Mouse (Mus musculus) small intestine, adult 2 months (tissue): ENCODE measurements around the gene Pik3c2b. TPM values are rescaled to one million over a fixed set of nuclear protein-coding genes. Genes with fewer than 3 reads are reported as not detected.

Experiments
- H3K27ac ChIP-seq: fragments of 200-500 bp; 2 replicates; pipeline ENCODE4 v1.5.1; 2012; ENCODE audit warnings: low read depth, low read length, control low read depth, inconsistent platforms; ENCODE audit not compliant: insufficient read depth
- H3K27me3 ChIP-seq: fragments of 200-500 bp; 2 replicates; pipeline ENCODE4 v1.6.1; 2012; ENCODE audit warnings: mild to moderate bottlenecking, moderate library complexity, low read length, inconsistent platforms; ENCODE audit not compliant: control insufficient read depth, insufficient read depth
- H3K36me3 ChIP-seq: fragments of 200-500 bp; 2 replicates; pipeline ENCODE4 v1.6.1; 2012; ENCODE audit warnings: mild to moderate bottlenecking, low read length, control low read depth, inconsistent platforms; ENCODE audit not compliant: control insufficient read depth, insufficient read depth
- H3K4me1 ChIP-seq: fragments of 200-500 bp; 2 replicates; pipeline ENCODE4 v1.6.1; 2012; ENCODE audit warnings: low read length, inconsistent platforms, mixed read lengths; ENCODE audit not compliant: control insufficient read depth, insufficient read depth, insufficient read length
- H3K4me3 ChIP-seq: fragments of 200-500 bp; 2 replicates; pipeline ENCODE4 v1.5.1; 2012; ENCODE audit warnings: low read depth, mild to moderate bottlenecking, control low read depth, inconsistent platforms, low read length, moderate library complexity
- CTCF ChIP-seq: fragments of 200-500 bp; IDR thresholded peaks from 2 replicates; pipeline ENCODE4 v1.5.1; 2012; ENCODE audit warnings: low read depth, mild to moderate bottlenecking, control low read depth, inconsistent platforms, low read length, moderate library complexity, mixed read lengths; ENCODE audit not compliant: insufficient replicate concordance, insufficient read length; ENCODE audit errors: extremely low read depth
- POLR2A ChIP-seq: fragments of 200-500 bp; IDR thresholded peaks from 2 replicates; pipeline ENCODE4 v1.6.1; 2012; ENCODE audit warnings: low read depth, mild to moderate bottlenecking, control low read depth, inconsistent platforms, low read length, moderate library complexity
- WGBS: fragments of 180-500 bp; shearing (Covaris S2); methylation state at CpG from one replicate; pipeline ENCODE4 v1.1.7; 2018; 5-methylcytosine and 5-hydroxymethylcytosine counted together
- polyA plus RNA-seq: library from polyadenylated mRNA; depleted of rRNA; stranded (reverse); fragments of >200 nt; gene quantifications from 2 replicates; pipeline ENCODE4 v1.2.3, GENCODE M21; 2012; rRNA removed

The Pik3c2b gene
- polyA plus RNA-seq, 1 experiment = 23.9 TPM

DNA sequence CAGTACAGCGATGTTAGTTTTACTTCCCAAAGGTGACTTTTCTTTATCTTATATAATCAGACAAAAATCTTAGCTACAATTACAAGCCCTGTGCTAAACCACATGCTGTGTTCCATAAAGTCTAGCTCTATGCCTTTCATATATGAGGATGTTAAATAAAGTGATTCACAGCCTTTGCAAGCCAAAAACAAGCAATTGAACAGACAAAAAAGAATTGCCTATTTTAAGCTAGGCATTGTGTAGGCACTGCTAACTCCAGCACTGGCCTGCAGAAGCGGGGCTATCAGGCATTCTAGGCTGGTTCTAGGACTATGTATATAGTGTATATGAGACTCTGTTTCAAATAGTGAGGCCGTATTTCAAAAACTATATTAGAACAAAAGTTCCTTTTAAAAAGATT, 106.7 kb downstream of the Pik3c2b start:
- WGBS = 88% methylated on average over 3 of the region's 3 CpGs
- H3K27me3 ChIP-seq = no peaks in the 10 kb centered on the region
- H3K4me3 ChIP-seq = no peak overlapping the region
- peaks cover 4% of the 10 kb centered on the region; the same call in 1 of the 2 replicates for H3K4me1 ChIP-seq
- no peak for TF ChIP-seq CTCF
- no peak for TF ChIP-seq POLR2A
- no peaks in the 10 kb centered on the region for H3K36me3 ChIP-seq
- no peak overlapping the region for H3K27ac ChIP-seq

DNA sequence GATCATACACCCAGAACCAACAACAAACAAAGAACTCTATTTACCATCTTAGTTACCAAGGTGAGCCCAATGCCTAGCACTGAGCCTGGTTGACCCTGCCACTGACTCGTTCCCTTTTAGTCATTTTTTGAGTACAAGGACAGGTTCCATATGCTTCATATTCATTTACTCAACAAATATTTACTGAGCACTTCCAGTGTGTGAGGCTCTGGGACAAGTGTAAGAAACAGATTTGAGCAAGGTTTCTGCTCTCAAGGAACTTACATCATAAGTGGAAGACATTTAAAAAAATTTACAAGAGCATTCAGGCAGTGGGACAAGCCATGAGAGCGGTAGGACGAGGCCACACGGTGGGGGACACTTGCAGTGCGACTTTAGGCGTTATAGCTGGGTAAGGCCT, 109.8 kb downstream of the Pik3c2b start:
- Histone ChIP-seq H3K36me3 (no peaks in the 10 kb centered on the region), H3K4me1 (peaks cover 11% of the 10 kb centered on the region; the same call in 1 of the 2 replicates), H3K27me3 (no peaks in the 10 kb centered on the region), H3K27ac (no peak overlapping the region), H3K4me3 (no peak overlapping the region)
- 89% methylated on average over 6 of the region's 6 CpGs for WGBS
- TF ChIP-seq POLR2A (no peak), CTCF (no peak)

Other genes starting within 250 kb of the Pik3c2b start
- 1.1 and 1.4 TPM in 2 replicates for gene Lrrn2, start 165.4 kb upstream of the Pik3c2b start, polyA plus RNA-seq
- 6.1 and 11.2 TPM in 2 replicates for gene Mdm4, start 15.1 kb upstream of the Pik3c2b start, polyA plus RNA-seq
- gene Ppp1r15b, start 85.5 kb downstream of the Pik3c2b start, polyA plus RNA-seq = 26.7 and 43.3 TPM in 2 replicates
- 37.1 and 104 TPM in 2 replicates for gene Plekha6, start 118.5 kb downstream of the Pik3c2b start, polyA plus RNA-seq